Mouse (Mus musculus): ENCODE data around the gene Grpr.

GRCm38 (mm10) chrX:163547042-163547441 is 2.4 kb downstream of the Grpr start:
- TF ChIP-seq CTCF (IDR thresholded peaks at IDR 0.05; ENCODE audit: low read depth): no peak
- TF ChIP-seq EP300 (IDR thresholded peaks at IDR 0.05; ENCODE audit: low read depth): no peak

Data from liver, postnatal 0 days (tissue).